Mouse (Mus musculus) intestine, embryonic 14.5 days (tissue): ENCODE results near the gene Fpgs. TPM values are rescaled to one million over a fixed set of nuclear protein-coding genes. Genes with fewer than 3 reads are reported as not detected.
A peak's percentile ranks its signal among the peaks of the same experiment; 100 is the strongest.

Source experiments
- ATAC-seq: fragments of 200-750 bp; cut with Nextera tagmentation; replicated peaks from 2 replicates; pipeline ENCODE4 v1.8.0; 2017; ENCODE audit warnings: low read depth, moderate number of reproducible peaks, moderate TSS enrichment, moderate library complexity; ENCODE audit not compliant: low FRiP score, low TSS enrichment
- DNase-seq: peaks from one replicate; pipeline ENCODE4 v3.0.0-alpha.2; 2018; ENCODE audit warnings: low spot score
- H3K27ac ChIP-seq: fragments of 300-500 bp; sonication (generic); 2 replicates; pipeline ENCODE4 v1.5.1; 2014; ENCODE audit warnings: low read depth, mild to moderate bottlenecking, control low read depth
- H3K27me3 ChIP-seq: fragments of 300-500 bp; sonication (generic); replicated peaks from 2 replicates; pipeline ENCODE4 v1.6.1; 2014; ENCODE audit warnings: low read length, control low read depth; ENCODE audit not compliant: control insufficient read depth, insufficient read depth
- H3K36me3 ChIP-seq: fragments of 300-500 bp; sonication (generic); 2 replicates; pipeline ENCODE4 v1.6.1; 2014; ENCODE audit warnings: low read length, control low read depth; ENCODE audit not compliant: control insufficient read depth, insufficient read depth
- H3K4me1 ChIP-seq: fragments of 300-500 bp; sonication (generic); replicated peaks from 2 replicates; pipeline ENCODE4 v1.6.1; 2014; ENCODE audit warnings: low read length, control low read depth, mixed read lengths; ENCODE audit not compliant: control insufficient read depth, insufficient read depth
- H3K4me2 ChIP-seq: fragments of 300-500 bp; sonication (generic); 2 replicates; pipeline ENCODE4 v1.6.1; 2014; ENCODE audit warnings: low read length
- H3K4me3 ChIP-seq: fragments of 300-500 bp; sonication (generic); 2 replicates; pipeline ENCODE4 v1.5.1; 2014; ENCODE audit warnings: low read depth, low read length, control low read depth, mixed read lengths
- H3K9ac ChIP-seq: fragments of 300-500 bp; sonication (generic); 2 replicates; pipeline ENCODE4 v1.6.1; 2014; ENCODE audit warnings: mild to moderate bottlenecking, low read length
- H3K9me3 ChIP-seq: fragments of 300-500 bp; sonication (generic); 2 replicates; pipeline ENCODE4 v1.6.1; 2016; ENCODE audit warnings: low read length, control low read depth; ENCODE audit not compliant: control insufficient read depth
- WGBS: fragments of 180-500 bp; shearing (Covaris S2); extraction: QIAGEN DNeasy Blood & Tissue Kit; methylation state at CpG from one replicate; pipeline ENCODE4 v1.1.7; 2014; 5-methylcytosine and 5-hydroxymethylcytosine counted together
- polyA plus RNA-seq: library from polyadenylated mRNA; unstranded; fragments of >200 nt; fragmentation: Nextera tagmentation; extraction: Ambion mirVana; gene quantifications from 2 replicates; pipeline ENCODE4 v1.2.1, GENCODE M21; 2014

Gene Fpgs
- polyA plus RNA-seq, 1 experiment from 2014 or later, result 35.6 TPM

DNA sequence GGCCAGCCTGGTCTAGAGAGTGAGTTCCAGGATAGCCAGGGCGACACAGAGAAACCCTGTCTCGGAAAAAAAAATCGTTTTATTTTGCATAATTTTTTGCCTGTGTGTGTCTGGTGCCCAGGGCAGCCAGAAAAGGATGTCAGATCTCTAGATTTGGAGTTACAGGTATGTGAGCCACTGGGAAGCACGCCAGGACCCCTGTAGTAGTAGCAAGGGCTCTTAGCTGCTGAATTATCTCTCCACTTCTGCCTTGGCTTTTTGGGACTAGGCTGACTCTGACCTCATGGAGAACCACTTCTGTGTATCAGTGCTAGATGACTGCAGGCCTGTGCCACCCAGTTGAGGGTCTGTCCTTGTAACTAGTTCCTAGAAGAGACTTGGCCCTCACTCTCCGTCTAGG lies 62.1 kb downstream of the Fpgs start:
- H3K4me3 ChIP-seq, result no peak overlapping the region
- 87% methylated on average over 5 of the region's 5 CpGs for WGBS
- H3K27ac ChIP-seq, result no peak overlapping the region
- ATAC-seq (no peak), DNase-seq (no peak)
- H3K36me3 ChIP-seq, result no peaks in the 10 kb centered on the region
- H3K9ac ChIP-seq, result no peak overlapping the region
- H3K9me3 ChIP-seq, result no peaks in the 10 kb centered on the region
- H3K27me3 ChIP-seq, result no peaks in the 10 kb centered on the region
- H3K4me2 ChIP-seq, result no peak overlapping the region
- H3K4me1 ChIP-seq, result peaks cover 22% of the 10 kb centered on the region

DNA sequence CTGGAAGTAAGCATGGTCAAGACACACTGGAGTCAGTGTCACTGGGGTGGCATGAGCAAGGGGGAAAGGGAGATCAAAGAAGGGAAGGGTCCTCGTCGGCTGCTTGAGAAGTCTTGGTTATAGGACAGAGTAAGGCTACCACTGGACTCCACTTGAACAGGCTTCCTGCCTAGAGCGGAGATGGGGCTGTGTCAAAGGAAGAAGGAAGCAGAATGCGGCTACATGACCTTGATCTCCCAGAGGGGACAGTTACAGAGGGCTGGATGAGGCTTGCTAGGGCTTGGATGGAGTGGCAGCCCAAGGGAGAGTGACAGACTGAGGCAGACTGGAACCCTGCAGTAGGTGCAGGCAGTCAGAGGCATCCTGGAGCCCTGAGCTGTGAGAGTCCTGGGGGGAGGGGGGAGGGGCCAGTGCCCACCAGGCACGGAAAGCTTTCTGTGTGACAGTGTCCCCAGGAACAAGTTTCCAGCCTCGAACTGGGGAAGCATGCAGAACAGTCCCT lies 63.3 kb downstream of the Fpgs start:
- Histone ChIP-seq H3K9me3 (no peaks in the 10 kb centered on the region), H3K4me2 (no peak overlapping the region), H3K4me1 (peaks cover 13% of the 10 kb centered on the region), H3K4me3 (no peak overlapping the region), H3K9ac (no peak overlapping the region), H3K27me3 (no peaks in the 10 kb centered on the region), H3K36me3 (no peaks in the 10 kb centered on the region), H3K27ac (no peak overlapping the region)
- DNase-seq (no peak), ATAC-seq (no peak)
- 65% methylated on average over 6 of the region's 6 CpGs for WGBS

DNA sequence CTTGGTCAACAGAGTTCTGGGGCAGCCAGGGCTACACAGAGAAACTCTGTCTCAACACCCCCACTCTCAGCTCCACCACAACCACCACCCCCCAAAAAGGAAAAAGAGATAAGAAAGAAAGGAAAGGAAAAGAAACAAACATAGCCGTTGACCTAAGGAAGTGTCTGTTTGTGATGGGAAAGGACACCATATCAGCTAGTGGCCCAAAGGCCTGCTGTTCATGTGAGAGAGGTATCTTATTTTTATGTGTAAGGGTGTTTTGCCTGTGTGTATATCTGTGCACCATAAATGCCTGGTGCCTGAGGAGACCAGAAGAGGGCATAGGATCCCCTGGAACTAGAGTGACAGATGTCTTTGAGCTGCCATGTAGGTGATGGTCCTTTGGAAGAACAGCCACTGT lies 64.3 kb downstream of the Fpgs start:
- Histone ChIP-seq H3K36me3 (no peaks in the 10 kb centered on the region), H3K27me3 (no peaks in the 10 kb centered on the region), H3K9ac (no peak overlapping the region), H3K9me3 (no peaks in the 10 kb centered on the region), H3K27ac (no peak overlapping the region), H3K4me1 (peaks cover 11% of the 10 kb centered on the region), H3K4me2 (no peak overlapping the region), H3K4me3 (no peak overlapping the region)
- ATAC-seq (no peak), DNase-seq (no peak)
- 70% methylated on average over 1 of the region's 1 CpGs for WGBS

DNA sequence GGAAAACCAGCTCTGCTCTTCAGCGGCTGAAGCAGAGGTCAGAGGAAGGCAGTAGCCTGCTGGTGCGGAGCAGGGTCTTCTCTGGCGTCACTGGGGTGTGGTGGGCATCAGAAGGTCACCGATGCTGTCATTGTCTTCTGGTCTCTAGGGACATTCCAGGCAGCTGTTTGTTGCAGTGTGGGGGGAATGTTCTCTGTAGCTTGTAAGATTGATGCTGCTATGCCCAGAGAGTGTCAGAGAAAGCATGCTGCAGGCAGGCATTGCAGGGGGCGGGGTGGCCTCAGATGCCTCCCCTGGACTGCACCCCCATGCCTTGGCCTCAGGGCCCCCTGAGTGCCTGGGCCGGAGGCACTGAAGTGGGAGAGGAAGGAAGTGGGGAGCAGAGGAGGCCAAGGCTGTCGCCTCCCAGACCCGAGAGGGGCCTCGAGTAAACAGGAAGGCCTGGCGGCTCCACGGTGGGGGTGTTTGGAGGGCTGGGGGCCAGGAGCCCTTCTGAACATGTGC lies 66.1 kb downstream of the Fpgs start:
- Histone ChIP-seq H3K4me2 (0 out of 2 replicates have a peak overlapping the region, but pooled peaks have one; percentile 11), H3K36me3 (no peaks in the 10 kb centered on the region), H3K27me3 (no peaks in the 10 kb centered on the region), H3K9me3 (no peaks in the 10 kb centered on the region), H3K9ac (no peak overlapping the region), H3K4me1 (peaks cover 11% of the 10 kb centered on the region), H3K4me3 (no peak overlapping the region), H3K27ac (peak overlapping the region; percentile 69)
- ATAC-seq (peak; percentile 57), DNase-seq (no peak)
- WGBS, result 17% methylated on average over 11 of the region's 11 CpGs

DNA sequence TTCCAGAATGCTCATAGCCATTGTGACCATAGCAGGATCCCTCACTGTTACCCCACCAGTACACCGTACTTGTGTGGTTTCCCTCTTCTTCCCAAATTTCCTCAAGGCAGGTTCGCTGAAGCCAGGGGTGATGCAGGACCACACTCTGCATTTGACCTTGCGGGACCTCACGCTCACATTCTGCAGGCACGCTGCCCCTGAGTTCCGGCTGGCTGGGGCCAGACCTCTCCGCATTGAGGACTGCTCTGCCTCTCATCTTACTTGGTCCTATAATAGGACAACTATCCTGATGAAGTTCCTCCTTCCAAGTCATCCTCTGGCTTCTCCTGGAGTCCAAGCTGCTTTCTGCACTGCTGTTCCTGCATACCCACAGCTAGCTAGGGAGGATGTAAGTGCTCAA lies 67.3 kb downstream of the Fpgs start:
- H3K4me2 ChIP-seq, result no peak overlapping the region
- ATAC-seq (no peak), DNase-seq (no peak)
- H3K9me3 ChIP-seq, result no peaks in the 10 kb centered on the region
- WGBS, result 80% methylated on average over 7 of the region's 7 CpGs
- H3K4me1 ChIP-seq, result peaks cover 11% of the 10 kb centered on the region
- H3K27me3 ChIP-seq, result no peaks in the 10 kb centered on the region
- H3K36me3 ChIP-seq, result no peaks in the 10 kb centered on the region
- no peak overlapping the region for H3K27ac ChIP-seq
- H3K4me3 ChIP-seq, result no peak overlapping the region
- H3K9ac ChIP-seq, result no peak overlapping the region

DNA sequence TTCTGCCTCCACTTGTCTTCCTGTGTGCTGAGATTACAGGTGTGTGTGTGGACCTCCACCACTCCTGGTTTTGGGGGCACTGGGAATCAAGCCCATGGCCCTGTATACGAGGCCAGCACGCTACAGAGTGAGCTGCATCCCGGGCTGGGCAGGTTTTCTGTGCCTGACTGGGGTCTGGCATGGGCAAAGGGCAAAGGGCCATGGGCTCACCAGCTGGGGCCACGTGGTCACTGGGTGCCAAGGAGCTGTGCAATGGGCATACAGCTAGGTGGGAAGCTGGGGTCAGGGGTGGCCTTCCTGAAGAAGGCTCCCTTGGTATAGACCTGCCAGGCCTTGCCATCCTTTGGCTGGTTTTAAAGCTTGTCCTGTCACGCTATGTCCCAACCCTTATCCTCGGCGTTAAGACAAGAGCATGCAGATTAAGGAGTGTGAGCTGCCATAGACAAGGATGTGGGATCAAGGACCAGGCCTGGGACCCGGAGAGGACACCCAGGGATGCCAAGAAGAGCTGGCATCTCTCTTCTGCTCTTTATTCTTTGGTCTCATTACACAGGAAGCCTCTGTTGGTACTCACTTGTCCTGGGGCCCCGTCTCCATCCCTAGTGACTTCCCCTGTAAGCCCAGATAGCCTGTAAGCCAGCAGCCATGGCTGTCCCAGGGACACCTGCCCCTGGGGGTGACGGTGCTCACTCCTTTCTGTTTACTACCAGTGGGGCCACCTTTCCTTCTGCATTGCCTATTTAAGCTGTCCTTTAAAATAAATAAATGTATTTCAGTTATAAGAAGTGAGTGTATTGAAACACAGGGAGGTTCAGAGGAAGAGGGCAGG lies 69.5 kb downstream of the Fpgs start:
- Histone ChIP-seq H3K4me1 (peaks cover 9% of the 10 kb centered on the region), H3K36me3 (no peaks in the 10 kb centered on the region), H3K9me3 (no peaks in the 10 kb centered on the region), H3K27ac (no peak overlapping the region), H3K4me3 (no peak overlapping the region), H3K4me2 (no peak overlapping the region), H3K9ac (no peak overlapping the region), H3K27me3 (no peaks in the 10 kb centered on the region)
- 82% methylated on average over 10 of the region's 10 CpGs for WGBS
- ATAC-seq (no peak), DNase-seq (no peak)

DNA sequence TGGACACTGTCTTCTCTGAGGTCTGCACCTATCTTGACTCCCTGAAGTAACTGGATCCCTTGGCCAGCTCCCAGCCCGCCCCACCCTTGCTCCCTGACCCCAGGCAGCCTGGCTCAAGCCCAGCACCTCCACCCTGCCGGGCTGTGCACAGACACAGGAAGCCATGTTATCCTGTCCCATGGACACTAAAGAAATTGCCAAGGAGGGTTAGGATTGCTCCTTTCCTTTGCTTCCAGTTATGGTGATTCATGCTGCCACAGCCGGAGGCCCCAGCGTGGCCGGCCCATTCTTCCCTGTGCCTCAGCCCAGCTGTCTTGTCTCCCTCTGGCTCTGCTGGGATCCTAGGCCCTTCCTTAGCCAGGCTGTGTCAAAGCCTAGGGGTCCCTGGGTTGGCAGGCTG lies 70.3 kb downstream of the Fpgs start:
- no peaks in the 10 kb centered on the region for H3K9me3 ChIP-seq
- H3K27me3 ChIP-seq, result no peaks in the 10 kb centered on the region
- ATAC-seq (no peak), DNase-seq (no peak)
- no peak overlapping the region for H3K4me3 ChIP-seq
- H3K36me3 ChIP-seq, result no peaks in the 10 kb centered on the region
- H3K27ac ChIP-seq, result no peak overlapping the region
- H3K9ac ChIP-seq, result no peak overlapping the region
- 62% methylated on average over 5 of the region's 5 CpGs for WGBS
- H3K4me2 ChIP-seq, result no peak overlapping the region
- peaks cover 18% of the 10 kb centered on the region for H3K4me1 ChIP-seq
